Mouse (Mus musculus): Measurements from ENCODE around the gene Nemp1. TPM values are rescaled to one million over a fixed set of nuclear protein-coding genes. Genes with fewer than 3 reads are reported as not detected.

The Nemp1 gene
- total RNA-seq (2022): 10 to 100 TPM in 2 of 4 experiments, 1 to 10 TPM in 2; 6.3 to 10.6 (median 9.6) TPM

DNA sequence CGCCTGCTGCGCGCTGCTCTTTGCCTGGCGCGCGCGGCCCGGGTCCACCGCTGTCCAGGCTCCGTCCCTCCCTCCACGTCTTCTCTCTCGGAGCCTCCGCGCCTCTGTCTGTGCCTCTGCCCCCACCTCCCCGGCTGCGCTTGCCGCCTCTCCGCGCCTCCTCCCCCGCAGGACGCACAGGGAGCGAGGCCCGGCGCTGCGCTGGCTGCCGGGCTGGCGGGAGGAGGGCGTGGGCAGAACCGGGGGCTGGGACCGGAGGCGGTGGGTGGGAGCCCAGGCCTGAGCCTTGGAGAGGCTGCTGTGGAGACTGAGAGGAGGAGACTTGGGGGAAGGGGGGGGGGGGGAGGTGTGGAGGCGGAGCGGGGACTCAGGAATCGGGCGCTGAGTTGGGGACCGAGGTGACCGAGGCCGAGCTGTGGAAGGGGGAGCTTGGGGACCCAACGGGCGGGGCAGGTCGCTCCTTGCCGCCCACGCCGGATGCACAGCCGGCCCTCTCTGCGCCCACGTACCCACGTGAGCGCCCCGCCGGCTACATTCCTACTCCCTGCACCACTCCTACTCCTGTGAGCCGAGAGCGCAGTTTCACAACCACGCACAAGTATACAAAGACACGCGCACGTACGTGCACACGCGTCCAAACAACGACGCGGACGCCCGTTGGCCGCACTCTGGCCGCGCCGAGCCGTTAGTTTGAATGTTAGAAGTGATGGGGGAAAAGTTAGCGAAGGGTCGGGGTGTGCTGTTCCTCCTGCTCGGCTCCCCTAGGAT, at the start of gene Nemp1:
Gene Nemp1, plus strand, starts transcription at position 401 of the 768 bp plus-strand sequence.
- peak; percentile 89 for DNase-seq

GRCm38 (mm10) chr10:127617294-127617693, 49.4 kb upstream of the Nemp1 start:
- DNase-seq: no peak

DNA sequence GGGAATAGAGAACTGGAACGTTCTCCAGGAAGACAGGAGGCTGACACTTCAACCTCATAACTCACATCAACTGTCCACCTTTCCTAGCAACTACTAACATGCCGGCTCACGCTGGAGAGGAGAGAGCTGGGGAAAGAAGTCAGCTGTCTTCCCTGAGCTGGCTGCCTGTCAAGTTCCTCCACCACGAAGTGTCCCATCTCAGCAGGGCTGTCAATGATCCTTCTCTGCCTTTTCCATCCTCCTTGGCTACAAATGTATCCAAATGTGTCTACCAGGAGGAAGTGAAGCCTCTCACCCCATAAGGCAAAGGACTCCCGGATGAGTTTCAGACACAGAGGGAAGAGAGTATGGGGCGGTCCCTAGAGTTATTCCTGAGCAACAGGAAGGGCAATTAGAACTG, 48.5 kb upstream of the Nemp1 start:
- no peak for DNase-seq

GRCm38 (mm10) chr10:127619119-127619721, 47.5 kb upstream of the Nemp1 start:
- no peak for DNase-seq

- no peak for DNase-seq
Measured at GRCm38 (mm10) chr10:127619941-127620405, 46.7 kb upstream of the Nemp1 start.

GRCm38 (mm10) chr10:127620406-127621190, 46.1 kb upstream of the Nemp1 start, which contains the start of gene Lrp1:
Gene Lrp1 (minus strand): TSS chr10:127621148.
- no peak for DNase-seq

DNA sequence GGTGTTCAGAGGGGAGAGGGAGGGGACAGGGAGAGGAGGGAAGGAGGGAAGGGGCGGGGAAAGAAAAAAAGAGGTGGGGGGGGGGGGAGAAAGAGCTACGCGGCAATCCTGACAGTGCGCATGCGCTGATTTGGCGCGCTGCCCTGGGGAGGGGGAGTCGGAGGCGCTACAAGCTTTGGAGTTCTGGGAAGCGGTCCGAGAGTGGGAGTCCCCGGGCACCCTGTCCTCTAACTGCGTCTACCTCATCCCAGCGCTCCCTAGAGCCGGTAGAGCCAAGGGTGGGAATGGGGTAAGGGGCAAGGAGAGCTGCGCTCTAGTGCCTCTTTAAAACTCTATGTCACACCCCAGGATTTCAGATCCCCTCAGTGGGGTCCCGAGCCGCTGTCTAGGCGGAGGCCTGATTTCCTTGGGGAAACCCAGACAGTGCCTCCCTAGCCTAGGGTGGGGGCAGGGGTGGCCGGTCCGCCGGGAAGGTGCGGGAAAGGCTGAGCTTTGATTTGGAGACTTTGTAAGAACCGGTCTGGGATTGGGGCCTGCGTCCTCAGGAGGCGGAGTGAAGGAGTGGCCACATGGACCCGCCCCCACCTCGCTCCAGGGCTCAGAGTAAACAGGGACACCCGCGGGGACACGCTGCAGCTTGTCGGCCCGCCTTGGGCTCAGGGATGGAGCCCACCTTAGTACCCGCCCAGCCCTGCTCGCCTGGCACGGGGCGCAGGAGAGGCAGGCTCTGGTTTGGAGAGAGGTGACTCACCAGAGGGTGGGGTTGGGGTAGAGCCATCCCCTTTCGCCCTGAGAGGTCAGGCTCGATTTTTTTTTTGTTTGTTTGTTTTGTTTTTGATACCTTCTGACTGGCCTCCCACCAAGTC, 45.3 kb upstream of the Nemp1 start:
- DNase-seq: peak; percentile 94

DNA sequence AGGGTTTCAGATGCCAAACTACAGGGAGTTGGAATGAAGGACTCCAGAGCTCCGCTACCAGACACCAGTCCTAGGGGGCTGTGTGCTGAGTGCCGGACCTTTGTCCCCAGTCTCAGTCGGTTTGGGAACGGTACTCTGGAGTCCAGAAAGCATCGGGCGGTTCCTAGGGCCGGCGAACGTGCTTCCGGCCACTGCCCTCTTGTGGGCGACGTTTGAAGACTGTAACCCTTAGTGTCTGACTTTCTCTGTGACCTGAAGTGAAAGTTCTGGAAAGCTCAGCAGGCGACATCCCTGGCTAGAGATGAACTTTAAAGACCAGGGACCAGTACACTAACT, 44.7 kb upstream of the Nemp1 start:
- DNase-seq: peak; percentile 78

GRCm38 (mm10) chr10:127622661-127623060, 44.0 kb upstream of the Nemp1 start:
- no peak for DNase-seq

- DNase-seq: no peak
Measured at GRCm38 (mm10) chr10:127623439-127624216, 43.1 kb upstream of the Nemp1 start.

DNA sequence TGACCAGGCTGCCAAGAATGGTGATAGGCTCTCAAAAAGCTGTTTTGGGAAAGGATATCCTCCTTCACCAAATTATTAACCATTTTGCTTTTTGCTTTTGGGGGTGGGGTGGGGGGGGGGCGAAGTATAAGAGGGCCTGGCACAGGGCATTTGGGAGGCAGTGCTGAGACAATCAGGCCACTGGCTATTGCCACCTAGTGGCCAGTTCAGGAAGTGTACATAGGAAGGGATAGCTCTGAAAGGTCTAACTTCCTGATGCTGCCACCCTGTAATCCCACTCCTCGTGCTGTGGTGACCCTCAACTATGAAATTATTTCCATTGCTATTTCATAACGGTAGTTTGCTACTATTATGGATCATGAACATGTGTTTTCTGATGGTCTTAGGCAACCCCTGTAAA, 40.3 kb upstream of the Nemp1 start:
- no peak for DNase-seq

DNA sequence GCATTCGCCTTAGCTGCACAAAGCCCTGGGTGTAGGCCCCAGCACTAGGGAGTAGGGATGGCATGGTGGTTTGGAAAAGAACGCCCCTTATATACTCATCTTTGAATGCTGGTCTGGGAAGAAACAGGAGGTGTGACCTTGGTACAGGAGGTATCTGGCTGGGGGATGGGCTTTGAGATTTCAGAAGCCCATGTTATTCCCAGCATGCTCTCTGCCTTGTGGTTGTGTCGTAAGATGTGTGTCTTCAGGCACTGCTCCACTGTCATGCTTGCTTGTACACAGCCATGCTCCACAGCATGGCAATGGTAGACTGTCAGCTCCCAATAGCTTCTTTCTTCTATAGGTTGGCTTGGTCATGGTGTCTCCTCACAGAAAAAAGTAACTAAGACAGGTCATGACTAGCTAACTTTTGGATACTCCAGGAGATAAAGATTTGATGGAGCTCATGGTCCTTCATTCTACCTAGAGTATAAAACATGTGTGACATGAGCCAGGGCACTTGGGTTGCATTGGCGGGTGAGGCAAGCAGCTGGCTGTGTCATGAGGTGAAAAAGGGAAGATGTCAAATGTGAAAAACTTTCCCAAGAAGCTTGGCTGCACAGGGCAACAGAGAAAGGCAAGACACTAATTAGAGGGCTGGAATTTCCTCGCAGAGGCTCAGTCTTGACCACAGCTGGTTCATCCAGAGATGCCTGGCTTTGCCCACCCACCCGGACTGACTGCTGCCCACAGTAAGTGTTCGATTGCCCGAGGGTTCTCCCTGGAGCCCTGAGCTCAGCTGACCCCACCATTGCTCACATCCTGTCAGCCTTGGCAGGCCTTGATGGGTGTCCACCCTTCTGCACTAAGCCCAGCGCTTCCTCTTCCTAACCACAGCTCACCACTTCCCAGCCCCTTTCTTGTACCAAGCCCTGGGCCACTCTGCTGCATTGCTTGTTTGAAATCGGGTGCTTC, 35.2 kb upstream of the Nemp1 start:
- DNase-seq: no peak

- no peak for DNase-seq
Measured at GRCm38 (mm10) chr10:127632668-127633271, 33.9 kb upstream of the Nemp1 start.

DNA sequence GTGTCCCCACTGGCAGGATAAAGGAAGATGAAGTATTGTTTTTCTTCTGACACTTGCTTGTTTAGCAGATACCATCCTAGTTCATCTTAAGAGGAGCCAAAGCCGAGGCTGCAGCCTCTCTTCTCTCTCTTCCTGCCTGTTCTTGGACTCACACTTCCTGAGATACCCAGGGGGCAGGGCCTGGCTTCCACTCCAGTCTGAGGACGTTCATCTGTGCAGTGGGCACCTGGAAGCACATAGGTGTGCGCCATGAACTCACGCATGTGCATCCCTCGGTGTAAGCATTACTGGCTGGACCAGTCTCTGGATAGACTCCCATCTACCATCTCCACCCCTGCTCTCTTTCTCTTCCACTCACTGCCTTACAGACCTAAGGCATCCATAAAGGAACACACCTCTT, 26.3 kb upstream of the Nemp1 start:
- no peak for DNase-seq

- peak; percentile 79 for DNase-seq
Measured at GRCm38 (mm10) chr10:127641861-127642771, 24.6 kb upstream of the Nemp1 start.

DNA sequence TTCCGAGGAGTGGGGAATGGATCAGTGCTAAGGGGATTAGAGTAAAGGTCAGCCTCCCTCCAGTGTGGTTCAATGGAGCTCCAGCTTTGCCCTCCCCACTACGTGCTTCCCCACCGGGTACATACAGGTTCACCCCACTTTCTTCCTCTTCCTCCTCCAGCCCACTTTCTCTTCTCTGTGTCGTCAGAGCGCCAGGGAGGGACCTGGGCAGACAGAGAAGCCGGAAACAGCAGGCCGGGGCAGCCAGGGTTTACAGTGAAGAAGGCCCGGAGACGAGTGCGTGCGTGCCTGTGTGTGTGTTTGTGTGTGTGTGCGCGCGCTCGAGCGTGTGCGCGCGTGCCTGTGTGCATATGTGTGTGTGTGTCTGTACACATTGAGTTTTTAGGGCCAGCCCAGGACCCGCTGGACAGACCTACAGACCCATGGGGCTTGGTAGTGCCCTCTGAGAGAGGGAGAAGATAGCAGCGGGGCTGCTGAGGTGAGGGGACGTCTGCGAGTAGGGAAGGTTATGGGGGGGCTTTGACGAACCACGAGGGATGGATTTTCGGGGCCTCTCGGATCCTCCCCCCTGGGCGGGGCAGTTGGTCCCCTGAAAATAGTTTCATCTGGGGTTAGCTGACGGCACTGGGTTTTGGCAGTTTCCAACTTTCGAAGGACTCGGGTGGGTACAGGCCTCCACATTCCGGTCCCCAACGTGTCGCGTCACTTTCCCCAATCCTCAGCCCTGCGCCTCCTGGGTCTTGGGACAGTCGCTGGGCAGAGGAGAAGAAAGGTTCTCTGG, 23.7 kb upstream of the Nemp1 start, which contains the start of gene Stat6:
Gene Stat6, plus strand, starts transcription at position 215 of the 781 bp plus-strand sequence.
- peak; percentile 84 for DNase-seq

- DNase-seq: peak; percentile 78
Measured at GRCm38 (mm10) chr10:127643553-127644238, 23.0 kb upstream of the Nemp1 start.
